Mouse (Mus musculus): ENCODE results near the gene Saa3. TPM values are rescaled to one million over a fixed set of nuclear protein-coding genes. Genes with fewer than 3 reads are reported as not detected.

Gene Saa3
- polyA plus RNA-seq, 1 experiment from 2014 or later, result 0.29 TPM

- peak overlapping the region; percentile 31; the same call in 1 of the 2 replicates for H3K4me2 ChIP-seq (ENCODE audit: low read depth, severe bottlenecking)
- no peaks in the 10 kb centered on the region for H3K9me3 ChIP-seq (ENCODE audit: control insufficient read depth, low read length)
- H3K27me3 ChIP-seq (ENCODE audit: control insufficient read depth, insufficient read depth, low read length), result peaks cover 5% of the 10 kb centered on the region; the same call in 1 of the 2 replicates
- H3K4me1 ChIP-seq (ENCODE audit: control insufficient read depth, insufficient read depth, low read length), result no peaks in the 10 kb centered on the region
- H3K9ac ChIP-seq (ENCODE audit: low read length), result no peak overlapping the region
- WGBS, result 2% methylated on average over 21 of the region's 21 CpGs
- DNase-seq (ENCODE audit: low spot score) (peak; percentile 41), ATAC-seq (ENCODE audit: insufficient number of reproducible peaks, low FRiP score, low TSS enrichment, low read depth) (no peak)
- H3K27ac ChIP-seq (replicated peaks; ENCODE audit: low read depth, low read length), result no peak overlapping the region
- H3K36me3 ChIP-seq (ENCODE audit: control insufficient read depth, insufficient read depth, low read length), result no peaks in the 10 kb centered on the region
- H3K4me3 ChIP-seq (ENCODE audit: low read depth, low read length), result no peak overlapping the region
These were observed 48.2 kb downstream of the Saa3 start for GRCm38 (mm10) chr7:46667256-46667655.

- Histone ChIP-seq H3K9ac (ENCODE audit: low read length) (no peak overlapping the region), H3K27ac (replicated peaks; ENCODE audit: low read depth, low read length) (no peak overlapping the region), H3K4me3 (ENCODE audit: low read depth, low read length) (no peak overlapping the region), H3K27me3 (ENCODE audit: control insufficient read depth, insufficient read depth, low read length) (peaks cover 5% of the 10 kb centered on the region; the same call in 1 of the 2 replicates), H3K4me1 (ENCODE audit: control insufficient read depth, insufficient read depth, low read length) (no peaks in the 10 kb centered on the region), H3K9me3 (ENCODE audit: control insufficient read depth, low read length) (no peaks in the 10 kb centered on the region), H3K36me3 (ENCODE audit: control insufficient read depth, insufficient read depth, low read length) (no peaks in the 10 kb centered on the region), H3K4me2 (ENCODE audit: low read depth, severe bottlenecking) (no peak overlapping the region)
- no peak for ATAC-seq (ENCODE audit: insufficient number of reproducible peaks, low FRiP score, low TSS enrichment, low read depth)
- peak; percentile 72 for DNase-seq (ENCODE audit: low spot score)
- WGBS, result 36% methylated on average over 9 of the region's 9 CpGs
These were observed 50.3 kb downstream of the Saa3 start for GRCm38 (mm10) chr7:46665236-46665635.

Other genes starting within 250 kb of the Saa3 start
- gene Sergef, start 75.9 kb downstream of the Saa3 start, polyA plus RNA-seq (2014; fragmentation: Nextera tagmentation; extraction: Ambion mirVana), result 11.1 and 13.2 TPM in 2 replicates
- gene Tph1, start 43.2 kb downstream of the Saa3 start, polyA plus RNA-seq (2014; fragmentation: Nextera tagmentation; extraction: Ambion mirVana), result 0.40 TPM in 1 of 2 replicates, not detected in the other
- gene Saal1, start 5.0 kb downstream of the Saa3 start, polyA plus RNA-seq (2014; fragmentation: Nextera tagmentation; extraction: Ambion mirVana), result 48.1 and 50.8 TPM in 2 replicates
- gene Saa4, start 16.9 kb upstream of the Saa3 start, polyA plus RNA-seq (2014; fragmentation: Nextera tagmentation; extraction: Ambion mirVana), result not detected in 2 replicates
- 0.81 TPM in 1 of 2 replicates, not detected in the other for gene Saa1, start 27.3 kb upstream of the Saa3 start, polyA plus RNA-seq (2014; fragmentation: Nextera tagmentation; extraction: Ambion mirVana)
- 0.68 and 0.98 TPM in 2 replicates for gene Saa2, start 36.1 kb upstream of the Saa3 start, polyA plus RNA-seq (2014; fragmentation: Nextera tagmentation; extraction: Ambion mirVana)
- gene Hps5, start 80.4 kb upstream of the Saa3 start, polyA plus RNA-seq (2014; fragmentation: Nextera tagmentation; extraction: Ambion mirVana), result 18.6 and 21.3 TPM in 2 replicates
- 51.0 and 51.6 TPM in 2 replicates for gene Gtf2h1, start 80.4 kb upstream of the Saa3 start, polyA plus RNA-seq (2014; fragmentation: Nextera tagmentation; extraction: Ambion mirVana)
- gene Ldha, start 125.8 kb upstream of the Saa3 start, polyA plus RNA-seq (2014; fragmentation: Nextera tagmentation; extraction: Ambion mirVana), result 1,902 and 2,130 TPM in 2 replicates
- gene Ldhc, start 145.5 kb upstream of the Saa3 start, polyA plus RNA-seq (2014; fragmentation: Nextera tagmentation; extraction: Ambion mirVana), result 0.19 and 0.26 TPM in 2 replicates
- 268 and 272 TPM in 2 replicates for gene Tsg101, start 204.3 kb upstream of the Saa3 start, polyA plus RNA-seq (2014; fragmentation: Nextera tagmentation; extraction: Ambion mirVana)
- 14.3 and 15.2 TPM in 2 replicates for gene Uevld, start 242.8 kb upstream of the Saa3 start, polyA plus RNA-seq (2014; fragmentation: Nextera tagmentation; extraction: Ambion mirVana)